Mouse (Mus musculus) C2C12 (cell line): ENCODE results near the gene Gm20388.

Experiments
- CTCF ChIP-seq: IDR thresholded peaks from one replicate; pipeline ENCODE4 v1.5.1; 2011; ENCODE audit not compliant: control insufficient read depth, insufficient read depth, insufficient read length
- MYOG ChIP-seq: IDR thresholded peaks from one replicate; pipeline ENCODE4 v1.6.1; 2011; ENCODE audit not compliant: control insufficient read depth, insufficient read length; ENCODE audit errors: extremely low read depth

GRCm38 (mm10) chr8:124019782-124020181 is 4109.1 kb downstream of the Gm20388 start:
- TF ChIP-seq MYOG (no peak), CTCF (no peak)
